Mouse (Mus musculus) cerebellum, postnatal 14 days (tissue): ENCODE data around the gene Prmt8.

ENCODE experiments used
- DNase-seq, 2 experiments: peaks; one replicate each; pipeline ENCODE4 v3.0.0; 2021; ENCODE audit warnings: mixed read lengths in 2 of 2

The Prmt8 gene

DNA sequence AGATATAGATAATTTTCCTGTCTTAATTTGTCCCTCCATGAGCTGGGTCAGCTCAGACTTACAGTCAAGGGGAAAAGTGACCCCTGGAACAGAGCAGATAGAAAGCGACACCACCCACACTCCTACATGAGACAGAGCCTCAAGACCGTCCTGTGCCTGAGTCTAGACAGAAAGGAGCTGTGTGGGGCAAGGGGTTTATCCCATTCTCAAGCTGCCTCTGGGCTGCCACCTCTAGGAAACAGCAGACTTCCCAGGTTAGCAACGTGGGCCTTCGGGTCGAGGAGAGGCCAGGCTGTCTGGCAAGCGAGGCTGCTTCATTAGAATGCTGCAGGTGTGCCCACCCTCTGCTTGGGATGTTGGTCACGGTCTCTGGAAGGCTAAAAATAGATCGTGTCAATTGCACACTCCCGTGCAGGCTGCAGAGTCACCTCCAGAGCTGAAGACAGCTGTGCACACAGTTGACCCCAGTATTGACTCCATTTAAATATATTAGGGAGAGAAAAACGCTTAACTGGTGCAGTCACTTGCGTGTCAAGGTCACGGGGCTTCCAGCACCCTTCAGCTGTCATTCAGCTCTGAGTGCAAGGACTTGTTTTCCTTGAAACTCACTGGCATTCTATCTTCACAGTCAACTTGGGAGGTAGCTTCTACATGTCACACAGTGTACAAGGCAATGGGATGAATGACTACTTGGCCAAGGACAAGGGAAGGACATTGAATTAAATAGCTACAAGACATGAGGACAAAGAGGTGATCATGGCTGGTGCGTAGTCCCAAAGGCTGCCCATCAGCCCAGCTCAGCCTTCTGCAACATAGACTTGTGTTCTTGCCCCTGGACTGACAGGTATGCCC lies 33.9 kb downstream of the Prmt8 start:
- DNase-seq, result no peak

DNA sequence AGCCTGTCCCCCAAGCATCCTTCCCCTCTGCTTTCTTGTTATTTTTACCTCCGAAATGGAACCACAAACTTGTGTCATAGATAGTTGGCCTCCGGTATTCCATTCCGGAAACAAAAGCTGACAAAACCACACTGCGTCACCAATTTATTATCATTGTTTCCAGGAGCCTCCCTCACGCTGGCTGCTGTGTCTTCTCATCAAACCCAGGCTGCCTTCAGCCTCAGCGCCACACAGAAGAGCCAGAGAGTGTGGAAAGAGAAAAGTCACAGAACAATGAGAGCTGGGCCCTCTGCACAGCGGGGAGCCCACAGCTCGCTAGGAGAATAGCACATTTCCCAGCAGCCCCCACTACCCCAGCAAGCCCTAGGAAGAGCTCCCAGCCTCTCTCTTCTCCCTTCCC lies 46.1 kb downstream of the Prmt8 start:
- no peak for DNase-seq

DNA sequence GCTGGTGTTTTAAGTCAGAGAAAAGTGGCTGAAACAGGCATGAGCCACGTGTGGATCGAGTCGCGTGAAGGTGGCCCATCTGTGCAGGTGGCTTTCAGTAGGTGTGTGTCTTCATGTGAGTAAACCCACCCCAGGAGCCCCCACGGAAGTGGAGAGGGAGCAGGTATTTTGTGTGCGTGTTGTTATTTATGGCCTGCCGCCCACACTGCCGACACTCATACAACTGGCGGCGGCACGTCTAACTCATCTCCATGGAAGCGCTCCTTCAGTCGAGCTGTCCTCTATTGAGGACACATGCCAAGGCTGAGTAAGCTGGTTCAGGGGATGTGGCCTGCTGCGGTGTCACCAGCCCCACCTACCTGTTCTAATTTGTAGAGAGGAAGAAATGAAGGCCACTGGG lies 49.4 kb downstream of the Prmt8 start:
- no peak for DNase-seq

DNA sequence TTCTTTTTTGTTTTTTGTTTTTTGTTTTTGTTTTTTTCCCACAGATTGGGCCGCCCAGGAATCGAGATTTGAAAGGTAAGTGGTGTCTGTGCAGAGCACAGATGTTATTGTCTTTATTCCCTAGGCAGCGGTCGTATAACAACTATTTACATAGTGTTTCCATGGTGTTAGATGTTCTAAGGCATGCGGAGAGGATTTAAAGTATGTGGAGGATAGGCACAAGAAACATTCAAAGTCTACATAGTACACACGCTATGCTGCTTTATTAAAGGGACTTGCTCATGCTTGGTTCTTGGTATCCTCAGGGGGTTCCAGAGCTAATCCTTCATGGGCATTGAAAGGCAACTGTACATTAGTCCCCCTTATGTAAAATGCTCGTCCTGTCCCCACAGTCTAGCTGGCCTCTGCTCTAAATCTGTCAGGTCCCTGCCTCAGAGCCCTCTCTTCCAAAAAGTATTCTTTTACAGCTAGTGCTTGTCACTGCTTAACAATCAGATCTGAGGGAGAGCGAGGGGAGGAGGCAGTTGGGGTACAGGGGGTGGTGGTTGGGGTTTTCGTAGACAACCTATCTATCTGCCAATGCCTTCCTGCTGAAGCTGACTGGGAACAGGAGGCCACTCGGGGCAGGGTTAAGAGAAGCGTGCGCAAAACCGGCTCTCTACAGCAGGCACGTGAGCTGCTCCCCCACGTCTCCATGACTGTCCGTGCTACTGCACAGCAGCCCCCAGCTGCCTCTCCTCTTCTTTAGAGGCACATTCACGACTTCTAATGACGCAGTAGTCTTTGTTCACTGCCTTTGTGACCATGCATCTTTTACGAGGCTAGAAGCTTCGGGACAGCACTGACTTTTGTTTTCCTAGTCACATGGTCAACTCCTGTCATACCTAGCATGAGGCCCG lies 51.8 kb downstream of the Prmt8 start:
- no peak for DNase-seq

DNA sequence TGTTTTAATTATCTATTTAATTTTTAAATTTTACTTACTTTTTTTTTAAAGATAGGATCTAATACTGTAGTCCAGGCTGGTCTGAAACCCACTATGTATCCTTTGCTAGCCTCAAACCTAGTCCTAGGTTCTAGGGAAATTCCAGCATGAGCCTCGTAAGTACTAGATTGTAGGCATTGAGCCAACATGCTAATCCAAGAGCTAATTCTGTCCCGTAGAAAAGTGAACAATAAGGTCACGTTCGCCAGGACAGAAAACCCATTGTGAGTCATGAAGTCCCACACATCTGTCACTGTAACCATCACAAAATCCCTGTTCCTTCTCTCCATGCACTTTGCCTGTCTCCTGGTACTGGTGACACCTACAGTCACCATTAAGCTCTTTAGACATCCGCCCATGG lies 53.8 kb downstream of the Prmt8 start:
- no peak for DNase-seq

DNA sequence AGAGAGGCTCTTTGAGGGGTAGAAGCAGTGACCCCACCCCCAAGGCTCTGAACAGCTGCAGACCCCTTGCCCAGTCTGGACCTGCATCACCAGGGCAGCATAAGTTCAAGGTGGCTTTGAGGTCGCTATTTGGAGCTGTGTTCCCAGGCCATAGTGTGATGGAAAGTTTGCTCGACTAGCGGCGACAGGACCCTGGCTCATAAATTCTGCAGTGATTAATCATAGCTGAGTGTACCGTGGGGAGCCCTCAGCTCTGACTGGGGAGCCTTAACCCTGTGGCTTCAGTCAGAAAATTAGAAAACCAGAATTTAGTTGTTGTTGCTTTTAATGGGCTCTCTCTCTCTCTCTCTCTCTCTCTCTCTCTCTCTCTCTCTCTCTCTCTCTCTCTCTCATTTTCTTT lies 54.4 kb downstream of the Prmt8 start:
- DNase-seq, result no peak

DNA sequence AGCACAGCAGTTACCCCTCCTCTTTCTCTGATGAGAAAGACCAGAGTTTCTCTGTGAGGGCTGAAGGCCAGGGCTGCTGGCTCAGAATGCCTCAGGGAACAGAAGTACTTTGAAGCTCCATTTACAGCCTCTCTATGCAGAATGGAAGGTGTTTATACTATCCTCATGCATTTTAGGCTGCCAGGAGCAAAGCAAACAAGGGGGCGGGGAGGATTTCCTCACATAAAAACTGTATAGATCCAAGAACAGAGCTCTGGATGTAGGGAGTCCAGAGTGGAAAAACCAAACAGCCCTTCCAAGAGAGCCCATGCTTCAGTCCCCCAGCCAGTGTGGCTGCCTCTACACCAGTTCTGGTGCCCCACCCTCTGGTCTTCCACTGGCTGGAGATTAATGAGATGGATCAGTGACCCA lies 61.0 kb downstream of the Prmt8 start:
- no peak for DNase-seq

DNA sequence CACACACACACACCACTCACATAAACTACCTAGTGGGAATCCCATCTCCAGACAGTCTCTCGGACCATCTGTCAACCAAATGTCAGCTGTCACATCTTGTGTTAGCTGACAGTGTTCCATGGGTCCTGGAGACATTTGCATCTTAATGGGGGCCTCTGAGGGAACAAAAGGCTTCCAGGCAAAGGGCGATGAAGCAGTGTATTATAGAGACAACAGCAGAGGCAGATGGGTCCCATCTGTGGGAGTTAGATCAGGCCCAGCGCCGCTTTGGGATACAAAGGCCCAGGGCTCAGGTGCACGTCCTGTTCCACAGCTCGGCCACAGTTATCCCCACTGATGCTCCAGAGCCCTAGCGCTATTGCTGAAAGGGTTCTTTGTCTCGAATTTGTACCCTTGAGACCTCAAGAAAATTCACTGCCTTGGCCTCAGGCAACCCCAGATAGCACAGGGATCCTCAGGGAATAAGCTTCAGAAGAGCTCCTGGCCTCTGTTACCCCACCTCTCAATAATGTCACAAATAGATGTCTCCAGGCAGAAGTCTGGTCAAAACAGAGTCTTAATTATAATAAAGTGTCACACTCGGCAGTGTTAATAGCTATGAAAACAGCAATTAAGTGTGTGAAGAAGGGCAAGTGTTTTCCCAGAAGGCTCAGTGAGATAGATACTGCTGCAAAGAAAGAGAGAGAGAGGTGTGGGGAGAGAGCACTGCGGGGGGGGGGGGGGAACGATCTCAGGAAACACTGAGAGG lies 68.1 kb downstream of the Prmt8 start:
- peak; percentile 38 to 41 for DNase-seq

DNA sequence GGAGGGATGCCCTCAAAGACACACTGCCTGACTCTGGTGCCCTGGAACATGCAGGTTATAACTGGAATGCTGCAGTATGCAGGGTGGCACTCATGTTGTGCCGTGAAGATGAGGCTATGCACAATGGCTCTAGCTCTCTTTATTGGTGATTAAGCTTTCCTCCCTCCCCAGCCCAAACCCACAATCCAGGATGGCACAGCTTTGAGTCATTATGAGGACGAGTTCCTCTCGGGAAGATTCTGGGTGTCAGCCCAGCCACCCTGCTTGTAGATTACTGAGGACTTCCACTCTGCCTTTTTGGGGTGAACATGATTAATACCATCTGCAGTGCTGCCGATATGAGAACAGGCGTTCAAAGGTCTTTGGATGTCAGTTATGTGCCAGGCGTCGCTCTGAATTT lies 75.6 kb downstream of the Prmt8 start:
- no peak for DNase-seq

DNA sequence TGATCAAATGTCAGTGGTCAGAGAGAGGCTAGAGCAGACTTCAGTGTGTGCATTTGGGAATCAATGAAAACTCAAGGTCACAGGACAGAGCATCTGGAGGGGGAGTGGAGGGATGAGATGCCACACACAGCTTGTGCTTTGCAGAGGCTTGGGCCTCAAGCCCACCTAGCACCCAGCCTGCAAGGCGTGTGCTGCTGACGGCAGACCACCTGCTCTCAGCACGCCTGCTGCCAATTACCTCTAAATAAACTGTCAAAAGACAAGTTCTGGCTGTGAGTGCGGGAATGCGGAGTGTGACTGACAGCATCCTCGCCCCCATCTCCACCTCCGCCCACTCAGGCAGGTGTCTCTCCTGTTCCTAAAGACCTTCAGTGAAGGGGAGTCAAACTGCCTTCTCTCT lies 77.0 kb downstream of the Prmt8 start:
- DNase-seq, result no peak

DNA sequence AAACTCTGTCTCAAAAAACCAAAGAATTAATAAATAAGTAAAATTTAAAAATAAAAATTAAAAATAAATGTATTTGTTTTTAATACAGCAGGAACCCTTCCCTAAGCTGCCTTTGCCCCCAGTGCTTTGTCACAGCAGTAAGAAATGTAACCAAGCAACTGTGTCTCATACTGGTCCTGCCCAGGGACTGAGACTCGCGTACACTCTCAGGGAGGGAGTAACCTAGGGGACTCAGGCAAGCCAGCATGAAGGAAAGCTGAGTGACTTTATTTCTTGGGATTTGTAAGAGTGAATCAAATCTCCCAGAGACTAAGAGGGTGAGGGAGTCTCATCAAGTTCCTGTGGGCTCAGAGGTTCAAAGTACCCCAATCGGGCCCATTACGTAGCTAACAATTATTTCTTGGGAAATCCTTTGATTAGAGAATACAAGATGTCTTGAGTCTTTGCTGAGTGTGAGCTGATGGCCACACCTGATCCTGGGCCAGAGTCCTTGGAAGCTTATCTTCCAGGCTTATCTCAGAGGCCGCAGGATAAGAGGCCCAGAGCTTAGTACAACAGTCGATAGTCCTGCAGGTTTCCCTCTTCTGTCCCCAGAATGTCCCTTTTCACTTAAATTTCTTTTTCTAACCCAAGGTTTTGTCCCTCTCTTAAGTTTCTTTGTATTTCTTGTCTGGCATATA lies 82.0 kb downstream of the Prmt8 start:
- DNase-seq, result no peak

DNA sequence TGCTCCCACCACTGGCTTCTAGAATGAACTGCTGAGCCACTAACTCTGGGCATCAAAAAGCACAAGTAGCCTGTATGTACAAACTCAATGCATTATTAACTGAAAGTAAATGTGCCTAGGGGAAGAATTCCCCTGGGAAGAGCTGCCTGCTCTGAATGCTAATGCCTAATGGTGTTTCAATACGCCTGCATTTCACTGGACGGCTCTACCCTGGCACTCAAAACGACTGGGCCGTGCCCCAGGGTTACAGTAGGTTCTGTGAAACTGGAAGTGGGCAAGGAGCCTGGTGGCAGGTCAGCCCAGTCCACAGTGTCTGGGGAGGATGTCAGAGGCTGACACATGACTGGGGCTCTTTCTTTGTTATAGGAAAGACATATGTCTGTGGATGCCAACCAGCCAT lies 84.3 kb downstream of the Prmt8 start:
- peak; percentile 23 to 24 for DNase-seq

DNA sequence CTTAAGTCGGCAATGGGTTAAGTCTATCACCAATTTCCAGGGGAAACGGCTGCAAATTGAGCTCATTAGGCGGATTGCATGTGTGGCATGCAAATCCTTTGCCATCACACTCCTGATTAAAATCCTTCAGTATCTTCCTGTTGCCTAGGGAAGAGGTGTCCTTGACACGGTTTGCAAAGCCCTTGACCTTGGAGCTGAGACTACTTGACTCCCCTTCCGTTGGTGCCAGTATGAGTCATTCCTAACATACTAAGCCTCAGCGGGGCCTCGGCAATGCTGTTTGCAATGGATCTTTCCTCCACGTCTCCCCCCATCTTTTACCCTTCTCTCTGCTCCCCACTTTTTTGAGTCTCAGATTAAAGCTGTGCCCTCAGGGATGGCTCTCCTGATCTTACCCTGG lies 85.7 kb downstream of the Prmt8 start:
- no peak for DNase-seq

DNA sequence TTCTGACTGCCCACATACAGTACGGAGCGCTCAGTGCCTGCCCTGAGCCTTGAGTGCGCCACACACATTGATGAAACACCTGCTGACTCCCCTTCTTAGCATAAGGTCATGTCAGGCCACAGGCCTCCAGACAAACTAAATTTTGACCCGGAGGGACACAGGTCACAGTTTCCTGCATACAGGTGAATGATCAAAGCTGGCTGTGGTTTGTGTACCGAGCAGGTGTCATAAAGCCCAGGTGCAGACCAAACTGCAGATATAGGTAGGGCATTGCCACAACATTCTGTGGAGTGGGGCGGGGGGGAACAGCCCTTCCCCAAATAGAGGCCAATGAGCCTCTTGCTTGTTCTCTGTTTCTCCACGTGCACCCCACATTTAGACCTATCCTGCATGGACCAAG lies 88.5 kb downstream of the Prmt8 start:
- DNase-seq, result no peak

DNA sequence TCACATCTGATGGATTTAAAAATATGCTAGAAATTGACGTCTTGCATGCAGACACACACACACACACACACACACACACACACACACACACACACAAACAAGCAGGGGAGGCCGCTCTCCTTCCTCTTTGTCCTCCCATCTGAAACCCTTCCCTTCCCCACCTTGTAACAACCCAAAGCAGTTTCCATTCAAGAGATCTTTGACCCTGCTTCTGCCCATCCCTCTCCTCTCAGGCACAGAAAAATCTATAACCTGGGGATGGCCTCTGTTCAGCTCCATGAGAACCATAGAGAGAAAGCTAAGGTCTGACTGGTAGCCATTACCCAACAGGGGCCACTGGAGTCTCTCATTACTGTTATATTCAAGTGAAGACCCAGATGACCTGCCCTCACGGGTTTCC lies 90.3 kb downstream of the Prmt8 start:
- DNase-seq, result no peak

DNA sequence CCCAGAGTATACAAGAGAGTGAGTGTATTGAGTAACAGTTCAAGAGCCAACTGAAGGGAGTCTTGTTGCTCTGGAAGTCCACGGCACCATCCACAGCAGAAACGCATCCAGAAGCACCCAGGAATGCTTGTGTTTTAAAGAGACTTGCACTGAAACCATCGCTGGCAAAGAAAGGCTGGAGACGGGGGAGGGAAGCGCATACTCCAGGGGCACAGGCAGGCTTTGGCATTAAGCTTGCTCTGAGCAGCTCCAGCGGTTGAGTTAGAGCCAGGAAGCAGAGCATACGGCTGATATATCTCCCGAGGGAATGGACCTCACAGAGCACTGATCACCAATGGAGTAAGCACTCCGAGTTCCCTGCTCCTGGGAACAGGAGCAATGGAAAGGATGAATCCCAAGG lies 91.0 kb downstream of the Prmt8 start:
- DNase-seq, result no peak

DNA sequence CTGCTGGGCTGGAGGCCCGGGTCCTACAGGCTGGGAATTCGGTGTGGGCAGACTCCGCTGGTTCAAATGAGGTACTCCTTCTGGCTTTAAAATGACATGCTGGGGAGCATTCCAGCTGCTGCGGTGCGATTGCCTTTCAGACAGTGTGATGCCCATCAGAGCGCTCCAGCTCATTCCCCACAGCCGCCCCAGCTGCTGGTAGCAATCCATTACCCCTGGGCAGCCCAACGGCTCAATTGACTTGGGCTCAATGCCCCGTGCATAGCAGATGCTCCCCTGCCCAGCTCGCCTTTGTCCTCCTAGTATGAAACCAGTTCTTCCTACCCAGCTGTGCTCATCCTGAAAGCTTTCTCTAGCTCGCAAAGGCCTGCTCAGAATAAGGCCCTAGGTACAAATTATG lies 92.4 kb downstream of the Prmt8 start:
- DNase-seq, result no peak

DNA sequence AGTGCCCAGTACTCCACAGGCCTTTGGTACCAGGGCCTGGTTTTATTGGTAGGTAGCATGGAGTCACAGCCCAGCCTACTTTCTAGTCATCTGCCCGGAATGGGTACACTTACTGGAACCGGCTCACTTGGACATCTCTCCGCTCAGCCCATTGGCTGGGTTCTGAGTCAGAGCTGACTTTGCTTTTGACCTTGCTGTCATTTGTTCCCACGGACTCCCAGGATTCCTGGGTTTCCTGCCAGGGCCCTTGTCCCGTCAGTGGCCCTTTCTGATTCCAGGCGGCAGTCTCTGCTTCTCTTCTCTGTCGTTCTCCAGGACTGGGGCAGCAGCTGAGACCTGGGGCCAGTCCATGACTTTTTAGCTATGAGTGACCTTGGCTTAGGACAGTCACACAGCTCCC lies 97.2 kb downstream of the Prmt8 start:
- no peak for DNase-seq

DNA sequence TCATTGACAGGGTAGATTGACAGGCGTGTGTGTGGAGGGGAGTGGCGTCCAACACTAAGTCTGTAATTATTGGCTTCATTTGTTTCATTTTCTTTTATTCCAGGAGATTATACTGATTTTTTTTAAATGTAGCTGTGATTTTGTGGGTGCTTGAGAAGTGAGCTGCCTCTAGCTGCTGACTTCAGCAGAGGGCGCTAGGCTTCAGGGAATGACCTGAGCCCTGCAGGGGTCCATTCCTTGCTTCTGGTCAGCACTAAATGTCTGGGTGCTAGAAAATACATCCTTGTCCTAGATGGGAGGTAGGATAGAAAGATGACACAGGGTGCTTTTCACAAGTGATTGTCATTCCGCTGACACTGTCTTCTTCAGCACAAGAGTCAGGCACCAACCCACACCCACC lies 99.2 kb downstream of the Prmt8 start:
- DNase-seq, result peak; percentile 21 to 42

DNA sequence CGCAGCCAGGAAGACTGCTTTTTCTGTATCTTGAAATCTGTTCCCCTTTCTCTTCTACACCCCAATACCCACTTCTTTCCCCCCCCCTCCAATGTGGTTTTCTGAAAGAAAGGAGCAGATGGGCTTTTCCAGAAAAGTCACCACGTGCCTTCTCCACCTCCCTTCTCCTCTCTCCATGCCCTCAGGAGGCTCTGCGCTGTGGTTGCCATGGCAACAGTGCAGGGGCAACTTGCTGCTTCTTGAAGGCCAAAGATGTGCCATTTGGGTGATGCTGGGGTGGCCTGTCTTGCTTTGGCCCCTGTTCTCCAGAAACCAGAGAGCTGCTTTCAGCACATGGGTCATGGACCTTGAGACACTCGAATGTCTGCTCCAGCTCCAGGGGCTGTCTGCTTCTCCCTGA lies 100.0 kb downstream of the Prmt8 start:
- peak; percentile 34 to 54 for DNase-seq

DNA sequence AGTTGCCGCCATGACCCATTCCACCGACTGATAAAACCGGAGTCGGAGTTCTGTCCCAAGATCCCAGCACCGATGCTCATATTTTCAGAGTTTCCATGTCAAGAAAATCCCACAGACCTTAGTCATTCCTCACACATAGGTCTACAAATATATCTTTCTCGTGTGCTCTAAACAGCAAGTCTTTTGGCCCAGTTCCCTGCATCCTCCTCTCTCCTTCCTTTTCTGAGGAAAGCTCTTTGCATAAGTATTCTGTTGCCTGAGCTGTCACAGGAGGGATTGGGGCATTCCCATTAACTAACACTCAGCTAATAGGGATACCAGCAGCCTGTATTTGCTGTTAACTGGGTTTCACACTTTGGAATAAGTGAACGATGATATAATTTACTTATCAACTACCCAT lies 106.0 kb downstream of the Prmt8 start:
- no peak for DNase-seq

DNA sequence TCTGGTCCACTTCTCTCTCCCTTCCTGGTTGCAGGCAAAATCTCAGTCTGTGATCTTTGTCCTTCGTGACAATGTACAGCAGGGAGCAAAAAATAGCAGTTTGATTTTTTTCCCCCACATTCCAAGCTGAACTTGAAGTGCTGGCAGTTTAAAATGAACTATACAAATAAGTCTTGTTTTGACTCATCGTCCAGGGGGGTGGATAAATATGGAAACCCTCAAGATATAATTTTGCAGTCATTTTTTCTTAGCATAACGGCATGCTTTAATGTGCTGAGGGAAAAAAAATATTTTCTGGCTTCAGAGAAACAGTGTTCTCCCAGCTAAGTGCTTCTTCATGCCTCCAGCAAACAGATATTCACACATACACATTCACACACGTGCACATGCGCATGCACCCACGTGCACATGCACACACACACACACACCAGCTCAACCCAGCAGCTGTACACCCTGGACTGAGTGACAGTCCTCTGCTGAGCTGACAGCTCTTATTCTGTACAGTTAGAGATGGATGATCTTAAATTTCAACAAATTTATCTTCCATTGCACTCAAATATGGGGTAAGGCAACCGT lies 107.5 kb downstream of the Prmt8 start:
- DNase-seq, result no peak
